Mouse (Mus musculus) ovary, adult 10 weeks (tissue): Measurements from ENCODE around the gene Ccdc90b. TPM values are rescaled to one million over a fixed set of nuclear protein-coding genes. Genes with fewer than 3 reads are reported as not detected.

ENCODE experiments used
- polyA plus RNA-seq: library from polyadenylated mRNA; stranded (reverse); fragments of 350-450 nt; fragmentation: Illumina TruSeq; extraction: RNeasy Lipid Tissue Mini Kit (QIAGEN cat#74804); gene quantifications from one replicate; pipeline ENCODE4 v1.2.3, GENCODE M21; 2014

Gene Ccdc90b
- polyA plus RNA-seq = 110 TPM

DNA sequence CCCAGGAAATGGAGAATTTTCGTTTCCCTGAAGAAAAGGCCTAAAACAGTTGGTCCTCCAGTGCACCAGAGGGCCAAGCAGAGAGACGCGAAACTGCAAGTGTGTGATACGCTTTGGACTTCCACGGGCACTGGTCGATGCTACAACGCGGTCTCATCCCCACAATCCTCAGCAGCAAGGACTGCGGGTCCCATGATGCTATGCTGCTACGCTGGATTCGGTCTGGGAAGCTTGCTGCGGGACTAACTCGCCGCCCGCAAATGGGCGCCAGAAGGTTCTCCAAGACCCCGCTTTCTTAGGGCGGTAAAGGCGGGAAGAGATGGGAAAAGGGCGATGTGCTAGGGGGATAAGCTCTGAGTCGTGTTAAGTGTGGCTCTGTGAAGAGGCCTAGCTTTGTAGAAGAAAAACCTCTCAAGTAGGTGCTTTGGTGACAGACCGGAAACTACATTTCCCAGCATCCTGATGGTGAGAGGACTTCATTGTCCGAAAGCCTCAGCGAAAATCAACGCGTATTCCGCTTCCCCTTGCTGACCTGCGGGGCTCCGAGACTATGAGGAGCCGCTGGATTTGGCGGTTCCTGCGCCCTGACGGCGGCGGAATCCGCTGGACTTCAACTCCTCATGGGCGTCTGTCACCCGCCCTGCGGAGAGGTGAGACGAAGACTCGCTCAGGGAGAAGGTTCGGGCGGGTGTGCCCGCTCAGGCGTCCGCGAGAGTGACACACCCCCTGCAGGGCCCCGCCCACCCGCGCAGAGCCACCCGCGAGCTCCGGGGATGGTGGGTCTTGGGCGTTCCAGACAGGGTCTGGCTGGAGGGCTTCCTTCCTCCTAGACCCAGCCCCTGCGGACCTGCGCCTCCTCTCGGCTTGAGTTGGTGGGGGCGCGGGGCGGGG, at the start of gene Ccdc90b:
Ccdc90b (plus strand) TSS at position 164 of the 891 bp plus-strand sequence.

Other genes with a start within 250 kb of the Ccdc90b start
- gene Ankrd42, start 76.0 kb downstream of the Ccdc90b start, polyA plus RNA-seq = 9.1 TPM
- 88.5 TPM for gene Pcf11, start 108.8 kb downstream of the Ccdc90b start, polyA plus RNA-seq
- 9.0 TPM for gene Rab30, start 180.5 kb downstream of the Ccdc90b start, polyA plus RNA-seq